8 mouse cellular contexts compared by ENCODE assay signal in genomic region chr19:16780790-16781384, GRCm38 (mm10). TPM values are rescaled to one million over a fixed set of nuclear protein-coding genes. Genes with fewer than 3 reads are reported as not detected.
DNase-seq lines count a peak whose midpoint lies in the region; ATAC-seq and TF ChIP-seq lines count a peak whose summit lies in the region.

Gene Vps13a (minus strand): TSS chr19:16780933.

- H3K27ac ChIP-seq in forebrain, embryonic 11.5 days (ENCODE audit: low read depth, low read length): no peak within 1 kb of the TSS
- no peak within 1 kb of the TSS for H3K27ac ChIP-seq in heart, postnatal 0 days (ENCODE audit: low read depth)
- peak within 1 kb of the TSS; percentile 86 for H3K27ac ChIP-seq in liver, embryonic 16.5 days (ENCODE audit: low read length)
- no peak within 1 kb of the TSS for H3K27ac ChIP-seq in neural tube, embryonic 13.5 days (replicated peaks)
- H3K27ac ChIP-seq in testis, adult 2 months (ENCODE audit: control insufficient read depth, insufficient read depth, low read depth, low read length): peak within 1 kb of the TSS; percentile 92

- H3K36me3 ChIP-seq in forebrain, embryonic 11.5 days (ENCODE audit: control insufficient read depth, insufficient read depth, low read length): no peaks in the 10 kb centered on the region
- no peaks in the 10 kb centered on the region for H3K36me3 ChIP-seq in heart, postnatal 0 days (replicated peaks; ENCODE audit: control insufficient read depth, insufficient read depth, low read length)
- H3K36me3 ChIP-seq in liver, embryonic 16.5 days (ENCODE audit: control insufficient read depth, insufficient read depth): no peaks in the 10 kb centered on the region
- no peaks in the 10 kb centered on the region for H3K36me3 ChIP-seq in neural tube, embryonic 13.5 days
- no peaks in the 10 kb centered on the region for H3K36me3 ChIP-seq in testis, adult 2 months (ENCODE audit: control insufficient read depth, insufficient read depth, low read length)

- H3K9ac ChIP-seq in forebrain, embryonic 11.5 days (ENCODE audit: low read length): peak within 1 kb of the TSS; percentile 70
- peak within 1 kb of the TSS; percentile 59 for H3K9ac ChIP-seq in heart, postnatal 0 days (replicated peaks; ENCODE audit: low read depth, low read length)
- H3K9ac ChIP-seq in liver, embryonic 16.5 days (ENCODE audit: low read depth, low read length): peak within 1 kb of the TSS; percentile 89
- H3K9ac ChIP-seq in neural tube, embryonic 13.5 days: peak within 1 kb of the TSS; percentile 77

- WGBS in forebrain, embryonic 11.5 days: under 1% methylated on average over 67 of the region's 67 CpGs
- WGBS in heart, postnatal 0 days: under 1% methylated on average over 63 of the region's 67 CpGs
- WGBS in liver, embryonic 16.5 days (ENCODE audit: insufficient replicate concordance): under 1% methylated on average over 67 of the region's 67 CpGs
- WGBS in neural tube, embryonic 13.5 days: under 1% methylated on average over 63 of the region's 67 CpGs

- H3K9me3 ChIP-seq in forebrain, embryonic 11.5 days (ENCODE audit: control insufficient read depth, low read length): no peaks in the 10 kb centered on the region
- no peaks in the 10 kb centered on the region for H3K9me3 ChIP-seq in heart, postnatal 0 days (replicated peaks; ENCODE audit: control insufficient read depth, low read length)
- H3K9me3 ChIP-seq in liver, embryonic 16.5 days (replicated peaks; ENCODE audit: control insufficient read depth, low read length): no peaks in the 10 kb centered on the region
- no peaks in the 10 kb centered on the region for H3K9me3 ChIP-seq in neural tube, embryonic 13.5 days

- H3K4me1 ChIP-seq in forebrain, embryonic 11.5 days (replicated peaks; ENCODE audit: control insufficient read depth, insufficient read depth, low read length): no peaks in the 10 kb centered on the region; the same call in 1 of the 2 replicates
- H3K4me1 ChIP-seq in heart, postnatal 0 days (ENCODE audit: control insufficient read depth, insufficient read depth): 0 out of 2 replicates have a peak, but pooled peaks cover 3% of the 10 kb centered on the region
- H3K4me1 ChIP-seq in liver, embryonic 16.5 days (ENCODE audit: control insufficient read depth, low read depth, low read length): peaks cover 23% of the 10 kb centered on the region
- peaks cover 11% of the 10 kb centered on the region for H3K4me1 ChIP-seq in neural tube, embryonic 13.5 days (replicated peaks)
- peaks cover 9% of the 10 kb centered on the region; the same call in 1 of the 2 replicates for H3K4me1 ChIP-seq in testis, adult 2 months (ENCODE audit: control insufficient read depth, insufficient read depth, low read length)

- no peak for TF ChIP-seq CTCF in heart, postnatal 0 days (IDR thresholded peaks at IDR 0.05; ENCODE audit: low read depth)
- no peak for TF ChIP-seq CTCF in testis, adult 2 months (IDR thresholded peaks at IDR 0.05; ENCODE audit: control insufficient read depth, insufficient read depth, insufficient replicate concordance, low read depth, low read length)

- peak; percentile 87 to 93 for DNase-seq in CD8-positive naive resting alpha-beta T cell, adult 2 months (ENCODE audit: low read depth in 2 of 2, low spot score in 2 of 2)
- DNase-seq in c-Kit-positive CD71-negative TER-119-negative erythroid progenitor cells, embryonic 14.5 days (ENCODE audit: low read depth): peak; percentile 94
- peak; percentile 96 for DNase-seq in forebrain, embryonic 11.5 days (ENCODE audit: low spot score)
- DNase-seq in heart, postnatal 0 days (ENCODE audit: low spot score): peak; percentile 98
- DNase-seq in kidney, postnatal 4 days: peak; percentile 92 to 95

- peaks cover 2% of the 10 kb centered on the region; the same call in 1 of the 2 replicates for H3K27me3 ChIP-seq in forebrain, embryonic 11.5 days (ENCODE audit: control insufficient read depth, insufficient read depth, low read length)
- H3K27me3 ChIP-seq in heart, postnatal 0 days (ENCODE audit: control insufficient read depth, insufficient read depth, low read length): peaks cover 5% of the 10 kb centered on the region; the same call in 1 of the 2 replicates
- H3K27me3 ChIP-seq in liver, embryonic 16.5 days (ENCODE audit: control insufficient read depth, insufficient read depth, low read depth, low read length): peaks cover 3% of the 10 kb centered on the region; the same call in 1 of the 2 replicates
- H3K27me3 ChIP-seq in neural tube, embryonic 13.5 days: peaks cover 29% of the 10 kb centered on the region
- H3K27me3 ChIP-seq in testis, adult 2 months (ENCODE audit: control insufficient read depth, insufficient read depth, low read length): no peaks in the 10 kb centered on the region

- TF ChIP-seq POLR2A in testis, adult 2 months (IDR thresholded peaks at IDR 0.05; ENCODE audit: control insufficient read depth, low read depth, low read length): peak; percentile 66

- peak within 1 kb of the TSS; percentile 66 for H3K4me3 ChIP-seq in forebrain, embryonic 11.5 days (ENCODE audit: low read depth, low read length)
- peak within 1 kb of the TSS; percentile 66 for H3K4me3 ChIP-seq in heart, postnatal 0 days (ENCODE audit: low read depth, low read length)
- H3K4me3 ChIP-seq in liver, embryonic 16.5 days (ENCODE audit: low read depth, low read length): peak within 1 kb of the TSS; percentile 81
- H3K4me3 ChIP-seq in neural tube, embryonic 13.5 days: peak within 1 kb of the TSS; percentile 65
- H3K4me3 ChIP-seq in testis, adult 2 months (ENCODE audit: control insufficient read depth, low read depth, low read length): peak within 1 kb of the TSS; percentile 87

- peak within 1 kb of the TSS; percentile 98 for H3K4me2 ChIP-seq in forebrain, embryonic 11.5 days (ENCODE audit: low read depth, low read length, severe bottlenecking)
- H3K4me2 ChIP-seq in heart, postnatal 0 days (ENCODE audit: low read depth, low read length): peak within 1 kb of the TSS; percentile 87
- H3K4me2 ChIP-seq in liver, embryonic 16.5 days (ENCODE audit: low read depth, low read length): peak within 1 kb of the TSS; percentile 96
- peak within 1 kb of the TSS; percentile 97 for H3K4me2 ChIP-seq in neural tube, embryonic 13.5 days

- TF ChIP-seq EP300 in heart, postnatal 0 days (IDR thresholded peaks at IDR 0.05; ENCODE audit: low read depth): no peak

- ATAC-seq in forebrain, embryonic 11.5 days (replicated peaks; ENCODE audit: low FRiP score): peak; percentile 98
- peak; percentile 98 for ATAC-seq in heart, postnatal 0 days (ENCODE audit: insufficient read depth, low read depth)
- ATAC-seq in liver, embryonic 16.5 days (ENCODE audit: low read depth): peak; percentile 97
- ATAC-seq in neural tube, embryonic 13.5 days (ENCODE audit: low read depth): peak; percentile 99

RNA-seq across cellular contexts. Expression of gene Vps13a, which starts in this region (rescaled TPM):
- 11.8 and 14.1 TPM in 2 replicates for polyA plus RNA-seq in forebrain, embryonic 11.5 days (2014; fragmentation: Nextera tagmentation; extraction: Ambion mirVana)
- 6.6 and 22.3 TPM in 2 replicates for total RNA-seq in heart, postnatal 0 days (2014; rRNA removed; ENCODE audit: low replicate concordance)
- 5.9 and 6.2 TPM in 2 replicates for polyA plus RNA-seq in heart, postnatal 0 days (2015; fragmentation: Nextera tagmentation; extraction: Ambion mirVana)
- 5.6 and 5.8 TPM in 2 replicates for polyA plus RNA-seq in liver, embryonic 16.5 days (2015; fragmentation: Nextera tagmentation; extraction: Ambion mirVana)
- polyA plus RNA-seq in neural tube, embryonic 13.5 days (2015; fragmentation: Nextera tagmentation; extraction: Ambion mirVana): 6.0 and 7.0 TPM in 2 replicates
- 18.2 and 23.4 TPM in 2 replicates for polyA plus RNA-seq in testis, adult 2 months (2012; rRNA removed)

Comparison
In these comparisons a context has a peak if more than half of its experiments do, and no peak if none do; other contexts are left out.
1. H3K27ac ChIP-seq: peak in liver, embryonic 16.5 days (single experiment) and testis, adult 2 months (single experiment); none in forebrain, embryonic 11.5 days (single experiment), heart, postnatal 0 days (single experiment) and neural tube, embryonic 13.5 days (single experiment).
2. Peak in every context shown above with its lines, with median percentiles within 50 percentile points of each other: DNase-seq, ATAC-seq, H3K4me2 ChIP-seq, H3K4me3 ChIP-seq and H3K9ac ChIP-seq.